Mouse (Mus musculus) midbrain, embryonic 11.5 days (tissue): ENCODE data around the gene Sh3gl2. TPM values are rescaled to one million over a fixed set of nuclear protein-coding genes. Genes with fewer than 3 reads are reported as not detected.

Experiments used
- ATAC-seq: fragments of 200-750 bp; cut with Nextera tagmentation; 2 replicates; pipeline ENCODE4 v1.8.0; 2017; ENCODE audit warnings: moderate TSS enrichment, moderate library complexity; ENCODE audit not compliant: low FRiP score
- DNase-seq: peaks from one replicate; pipeline ENCODE4 v3.0.0; 2015; ENCODE audit warnings: low spot score; ENCODE audit errors: missing footprints
- H3K27ac ChIP-seq: fragments of 300-500 bp; sonication (generic); 2 replicates; pipeline ENCODE4 v1.5.1; 2014; ENCODE audit warnings: low read depth, low read length
- H3K27me3 ChIP-seq: fragments of 300-500 bp; sonication (generic); 2 replicates; pipeline ENCODE4 v1.6.1; 2014; ENCODE audit warnings: mild to moderate bottlenecking, low read length, moderate library complexity, mixed read lengths; ENCODE audit not compliant: control insufficient read depth, insufficient read depth
- H3K36me3 ChIP-seq: fragments of 300-500 bp; sonication (generic); 2 replicates; pipeline ENCODE4 v1.6.1; 2014; ENCODE audit warnings: mild to moderate bottlenecking, low read length, moderate library complexity, mixed read lengths; ENCODE audit not compliant: control insufficient read depth, insufficient read depth
- H3K4me1 ChIP-seq: fragments of 300-500 bp; sonication (generic); 2 replicates; pipeline ENCODE4 v1.6.1; 2014; ENCODE audit warnings: low read length; ENCODE audit not compliant: control insufficient read depth, insufficient read depth
- H3K4me2 ChIP-seq: fragments of 300-500 bp; sonication (generic); 2 replicates; pipeline ENCODE4 v1.6.1; 2014; ENCODE audit warnings: mild to moderate bottlenecking, moderate library complexity
- H3K4me3 ChIP-seq: fragments of 300-500 bp; sonication (generic); 2 replicates; pipeline ENCODE4 v1.5.1; 2014; ENCODE audit warnings: low read depth, low read length
- H3K9ac ChIP-seq: fragments of 300-500 bp; sonication (generic); 2 replicates; pipeline ENCODE4 v1.6.1; 2014; ENCODE audit warnings: low read length
- H3K9me3 ChIP-seq: fragments of 300-500 bp; sonication (generic); 2 replicates; pipeline ENCODE4 v1.6.1; 2016; ENCODE audit warnings: low read length; ENCODE audit not compliant: control insufficient read depth
- WGBS: fragments of 180-500 bp; shearing (Covaris S2); extraction: QIAGEN DNeasy Blood & Tissue Kit; methylation state at CpG from one replicate; pipeline ENCODE4 v1.1.7; 2014; 5-methylcytosine and 5-hydroxymethylcytosine counted together
- polyA plus RNA-seq: library from polyadenylated mRNA; unstranded; fragments of >200 nt; fragmentation: Nextera tagmentation; extraction: Ambion mirVana; gene quantifications from 2 replicates; pipeline ENCODE4 v1.2.1, GENCODE M21; 2014

Gene Sh3gl2
- polyA plus RNA-seq, 1 experiment from 2014 or later: 8.4 TPM

- no peaks in the 10 kb centered on the region for H3K9me3 ChIP-seq
- H3K9ac ChIP-seq: no peak overlapping the region
- H3K27me3 ChIP-seq: no peaks in the 10 kb centered on the region
- no peak for ATAC-seq
- H3K4me2 ChIP-seq: no peak overlapping the region
- no peak overlapping the region for H3K4me3 ChIP-seq
- 85% methylated on average over 5 of the region's 5 CpGs for WGBS
- H3K36me3 ChIP-seq: no peaks in the 10 kb centered on the region
- DNase-seq: peak; percentile 12
- no peaks in the 10 kb centered on the region for H3K4me1 ChIP-seq
- H3K27ac ChIP-seq: no peak overlapping the region
These were observed 21.8 kb downstream of the Sh3gl2 start for GRCm38 (mm10) chr4:85226731-85227130.

DNA sequence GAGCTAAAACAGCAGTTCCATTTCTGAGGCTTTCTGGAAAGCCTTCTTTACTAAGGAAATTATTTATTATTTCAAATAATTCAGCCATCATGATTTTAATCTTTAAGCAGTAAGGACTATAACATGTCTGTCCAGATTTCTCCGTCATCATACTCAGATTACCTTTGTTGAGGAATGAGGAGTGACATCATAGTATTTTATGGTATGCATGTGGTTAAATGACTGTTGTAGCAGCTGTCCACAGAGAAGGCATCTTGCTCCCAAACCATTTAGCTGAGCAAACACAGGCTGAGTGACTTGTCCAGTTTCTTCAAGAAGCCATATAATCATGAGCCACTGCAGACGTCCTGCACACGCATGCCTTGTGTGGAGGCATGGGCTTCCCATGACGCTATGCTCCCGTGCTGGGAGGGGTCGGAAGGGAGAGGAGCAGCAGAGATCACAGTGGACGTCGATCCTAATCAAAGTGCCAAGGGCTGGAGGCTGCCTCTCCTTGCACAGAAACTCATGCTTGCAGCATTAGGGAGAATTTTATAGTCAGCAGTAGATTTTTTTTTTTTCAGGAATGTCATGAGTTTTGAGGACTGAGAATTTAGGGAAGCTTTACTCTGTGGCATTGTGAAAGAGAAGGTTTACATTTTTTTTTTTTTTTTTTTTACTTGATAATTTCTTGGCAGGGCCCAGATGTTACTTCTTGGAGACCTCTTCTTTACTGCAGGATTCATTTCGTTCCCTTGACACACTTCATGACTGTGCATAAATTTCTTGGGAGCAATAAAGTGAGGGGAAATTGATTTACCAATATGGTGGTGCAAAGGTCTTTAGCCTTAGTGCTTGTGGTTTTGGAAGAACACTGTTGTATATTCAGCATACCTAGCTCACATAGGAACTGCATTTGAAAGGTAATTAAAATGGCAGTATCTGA is 23.0 kb downstream of the Sh3gl2 start:
- ATAC-seq (peak; percentile 62), DNase-seq (peak; percentile 70)
- WGBS: 85% methylated on average over 9 of the region's 9 CpGs
- Histone ChIP-seq H3K4me3 (no peak overlapping the region), H3K4me1 (0 out of 2 replicates have a peak, but pooled peaks cover under 1% of the 10 kb centered on the region), H3K9ac (no peak overlapping the region), H3K27me3 (no peaks in the 10 kb centered on the region), H3K36me3 (no peaks in the 10 kb centered on the region), H3K9me3 (no peaks in the 10 kb centered on the region), H3K4me2 (no peak overlapping the region), H3K27ac (no peak overlapping the region)

DNA sequence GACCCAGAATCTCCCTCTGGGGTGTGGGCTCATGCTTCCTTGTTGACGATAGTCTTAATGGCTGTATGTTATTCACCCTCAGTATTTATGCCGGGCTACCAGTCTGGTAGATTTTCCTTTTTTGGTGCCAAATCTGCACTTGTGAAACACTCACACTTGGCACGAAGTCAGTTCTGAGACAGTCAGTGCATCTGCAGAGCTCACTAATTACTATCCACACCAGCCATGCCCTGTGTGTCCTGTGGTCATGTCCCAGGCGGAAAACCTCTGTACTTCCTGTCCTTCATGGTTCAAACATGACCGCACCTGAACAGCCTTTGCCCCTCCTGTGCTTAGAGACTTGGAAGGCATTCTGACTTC is 23.6 kb downstream of the Sh3gl2 start:
- ATAC-seq (no peak), DNase-seq (peak; percentile 35)
- H3K27ac ChIP-seq: no peak overlapping the region
- H3K27me3 ChIP-seq: no peaks in the 10 kb centered on the region
- no peak overlapping the region for H3K4me3 ChIP-seq
- H3K36me3 ChIP-seq: no peaks in the 10 kb centered on the region
- H3K9ac ChIP-seq: no peak overlapping the region
- H3K9me3 ChIP-seq: no peaks in the 10 kb centered on the region
- WGBS: 91% methylated on average over 5 of the region's 5 CpGs
- 0 out of 2 replicates have a peak, but pooled peaks cover 2% of the 10 kb centered on the region for H3K4me1 ChIP-seq
- H3K4me2 ChIP-seq: no peak overlapping the region

GRCm38 (mm10) chr4:85232386-85233381 is 27.8 kb downstream of the Sh3gl2 start:
- no peaks in the 10 kb centered on the region for H3K27me3 ChIP-seq
- DNase-seq (peak; percentile 78), ATAC-seq (no peak)
- 66% methylated on average over 14 of the region's 14 CpGs for WGBS
- H3K9ac ChIP-seq: no peak overlapping the region
- no peak overlapping the region for H3K4me3 ChIP-seq
- no peak overlapping the region for H3K4me2 ChIP-seq
- H3K9me3 ChIP-seq: no peaks in the 10 kb centered on the region
- no peak overlapping the region for H3K27ac ChIP-seq
- no peaks in the 10 kb centered on the region for H3K36me3 ChIP-seq
- 0 out of 2 replicates have a peak, but pooled peaks cover 2% of the 10 kb centered on the region for H3K4me1 ChIP-seq

GRCm38 (mm10) chr4:85241675-85242074 is 36.7 kb downstream of the Sh3gl2 start:
- DNase-seq: no peak
- WGBS: 86% methylated on average over 3 of the region's 3 CpGs
- no peak overlapping the region for H3K4me3 ChIP-seq
- H3K9me3 ChIP-seq: no peaks in the 10 kb centered on the region
- no peak for ATAC-seq
- no peaks in the 10 kb centered on the region for H3K4me1 ChIP-seq
- H3K4me2 ChIP-seq: no peak overlapping the region
- no peaks in the 10 kb centered on the region for H3K27me3 ChIP-seq
- no peak overlapping the region for H3K27ac ChIP-seq
- no peak overlapping the region for H3K9ac ChIP-seq
- no peaks in the 10 kb centered on the region for H3K36me3 ChIP-seq

- no peak overlapping the region for H3K9ac ChIP-seq
- no peaks in the 10 kb centered on the region for H3K4me1 ChIP-seq
- no peak overlapping the region for H3K4me3 ChIP-seq
- H3K4me2 ChIP-seq: no peak overlapping the region
- DNase-seq (no peak), ATAC-seq (no peak)
- H3K9me3 ChIP-seq: no peaks in the 10 kb centered on the region
- no peaks in the 10 kb centered on the region for H3K27me3 ChIP-seq
- no peak overlapping the region for H3K27ac ChIP-seq
- H3K36me3 ChIP-seq: no peaks in the 10 kb centered on the region
- 86% methylated on average over 2 of the region's 2 CpGs for WGBS
These were observed 37.6 kb downstream of the Sh3gl2 start for GRCm38 (mm10) chr4:85242562-85242961.

DNA sequence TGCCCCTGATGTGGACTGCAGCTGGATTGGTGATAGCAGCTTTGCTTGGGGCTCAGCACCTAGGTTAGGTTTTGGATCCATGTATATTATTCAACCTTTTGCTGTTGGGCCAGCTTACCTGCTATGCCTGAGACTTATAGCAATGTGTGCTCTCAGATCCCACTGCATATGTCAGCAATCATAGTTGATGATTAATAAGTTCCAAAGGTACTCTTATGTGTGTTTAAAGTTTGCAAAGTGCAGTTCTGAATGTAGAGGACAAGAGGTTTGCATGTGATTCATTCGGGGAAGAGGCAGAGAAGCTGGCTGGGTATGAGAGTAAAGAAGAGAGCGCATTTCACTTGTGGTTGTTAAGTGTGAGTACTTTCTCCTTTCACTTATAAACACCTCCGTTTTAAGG is 43.7 kb downstream of the Sh3gl2 start:
- no peaks in the 10 kb centered on the region for H3K27me3 ChIP-seq
- H3K36me3 ChIP-seq: no peaks in the 10 kb centered on the region
- WGBS: 91% methylated on average over 3 of the region's 3 CpGs
- H3K4me2 ChIP-seq: no peak overlapping the region
- DNase-seq (no peak), ATAC-seq (no peak)
- H3K9me3 ChIP-seq: no peaks in the 10 kb centered on the region
- H3K27ac ChIP-seq: no peak overlapping the region
- 0 out of 2 replicates have a peak, but pooled peaks cover 2% of the 10 kb centered on the region for H3K4me1 ChIP-seq
- no peak overlapping the region for H3K4me3 ChIP-seq
- H3K9ac ChIP-seq: no peak overlapping the region

DNA sequence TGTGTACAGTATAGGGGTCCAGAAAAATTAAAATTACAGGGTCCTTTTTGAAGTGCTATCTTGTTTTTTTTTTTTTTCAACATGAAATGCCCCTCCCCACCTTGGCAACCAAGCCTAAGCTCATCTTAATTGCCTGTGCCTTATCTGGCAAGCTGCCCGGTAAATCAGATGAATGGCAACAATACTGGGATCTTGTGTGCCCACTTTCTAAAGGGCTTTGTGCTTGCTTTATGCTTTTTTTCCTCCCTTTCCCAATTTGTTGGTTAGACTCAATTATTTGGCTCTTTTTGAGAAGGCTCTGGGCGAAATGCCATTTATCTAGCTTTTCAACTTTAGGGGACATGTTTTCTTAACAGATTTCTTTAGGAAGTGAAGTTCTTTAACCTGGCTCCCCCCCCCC is 45.3 kb downstream of the Sh3gl2 start:
- H3K27me3 ChIP-seq: no peaks in the 10 kb centered on the region
- no peaks in the 10 kb centered on the region for H3K36me3 ChIP-seq
- H3K9ac ChIP-seq: no peak overlapping the region
- 0 out of 2 replicates have a peak, but pooled peaks cover 2% of the 10 kb centered on the region for H3K4me1 ChIP-seq
- ATAC-seq: 0 out of 2 replicates have a peak, but pooled peaks have one; percentile 44
- H3K4me2 ChIP-seq: no peak overlapping the region
- H3K4me3 ChIP-seq: no peak overlapping the region
- no peak overlapping the region for H3K27ac ChIP-seq
- peak; percentile 83 for DNase-seq
- H3K9me3 ChIP-seq: no peaks in the 10 kb centered on the region
- WGBS: 22% methylated on average over 2 of the region's 2 CpGs
